Mouse (Mus musculus) ES-E14 (cell line): ENCODE measurements around the gene Erc1.

Experiments
- CHD2 ChIP-seq: IDR thresholded peaks from 2 replicates; pipeline ENCODE4 v1.6.1; 2014; ENCODE audit warnings: mild to moderate bottlenecking, low read depth, low read length, inconsistent platforms
- HCFC1 ChIP-seq: IDR thresholded peaks from 2 replicates; pipeline ENCODE4 v1.6.1; 2012; ENCODE audit warnings: low read length, inconsistent platforms, borderline replicate concordance; ENCODE audit not compliant: insufficient read depth
- MAFK ChIP-seq: IDR thresholded peaks from 2 replicates; pipeline ENCODE4 v1.6.1; 2014; ENCODE audit warnings: mild to moderate bottlenecking, low read depth, low read length, inconsistent platforms; ENCODE audit not compliant: insufficient read depth
- ZC3H11A ChIP-seq: IDR thresholded peaks from 2 replicates; pipeline ENCODE4 v1.6.1; 2012; ENCODE audit warnings: low read depth, mild to moderate bottlenecking, inconsistent platforms, low read length, borderline replicate concordance

DNA sequence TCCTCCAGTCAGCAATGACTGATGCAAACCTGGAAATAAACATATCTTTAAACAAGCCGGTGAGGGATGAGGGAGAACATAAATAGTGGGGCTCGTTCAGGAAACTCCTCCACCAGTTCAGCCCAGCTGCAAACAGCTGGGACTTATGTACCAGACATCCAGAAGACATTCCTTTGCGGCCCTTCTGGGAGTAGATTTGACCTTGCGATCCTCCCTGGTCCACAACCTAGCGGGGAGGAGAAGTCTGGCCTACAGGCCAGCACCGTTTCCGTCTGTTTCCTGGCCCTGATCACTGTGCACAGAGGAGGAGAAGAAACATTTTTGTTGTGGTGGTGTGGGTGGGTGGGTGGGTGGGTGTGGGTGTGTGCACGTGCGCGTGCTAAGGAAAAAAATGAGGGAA, 285.4 kb downstream of the Erc1 start:
- no peak for TF ChIP-seq HCFC1
- TF ChIP-seq ZC3H11A: no peak
- no peak for TF ChIP-seq MAFK
- TF ChIP-seq CHD2: no peak
